Mouse (Mus musculus): Measurements from ENCODE around the gene Srcap. TPM values are rescaled to one million over a fixed set of nuclear protein-coding genes. Genes with fewer than 3 reads are reported as not detected.

Gene Srcap
- total RNA-seq, 2 experiments from 2014 or later: 46.1 to 47.6 TPM

DNA sequence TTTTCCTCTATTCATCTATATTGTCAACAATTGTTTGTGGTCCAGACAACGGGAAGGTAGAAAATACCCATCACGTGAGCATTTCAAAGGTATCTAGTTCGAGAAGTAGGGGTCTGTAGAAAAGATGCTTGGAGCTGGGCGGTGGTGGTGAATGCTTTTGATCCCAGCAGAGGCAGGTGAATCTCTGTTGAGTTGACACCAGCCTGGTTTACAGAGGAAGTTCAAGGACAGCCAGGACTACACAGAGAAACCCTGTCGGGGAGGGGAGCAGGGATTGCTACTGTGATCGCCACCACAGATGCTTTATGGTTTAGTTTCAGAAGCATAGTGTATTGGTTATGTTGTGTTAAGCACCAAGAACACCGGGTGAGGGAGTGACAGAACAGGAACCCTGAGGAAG, 62.3 kb downstream of the Srcap start:
- no peak for DNase-seq

- DNase-seq: no peak
Measured at GRCm38 (mm10) chr7:127583260-127583659, 71.5 kb downstream of the Srcap start.

DNA sequence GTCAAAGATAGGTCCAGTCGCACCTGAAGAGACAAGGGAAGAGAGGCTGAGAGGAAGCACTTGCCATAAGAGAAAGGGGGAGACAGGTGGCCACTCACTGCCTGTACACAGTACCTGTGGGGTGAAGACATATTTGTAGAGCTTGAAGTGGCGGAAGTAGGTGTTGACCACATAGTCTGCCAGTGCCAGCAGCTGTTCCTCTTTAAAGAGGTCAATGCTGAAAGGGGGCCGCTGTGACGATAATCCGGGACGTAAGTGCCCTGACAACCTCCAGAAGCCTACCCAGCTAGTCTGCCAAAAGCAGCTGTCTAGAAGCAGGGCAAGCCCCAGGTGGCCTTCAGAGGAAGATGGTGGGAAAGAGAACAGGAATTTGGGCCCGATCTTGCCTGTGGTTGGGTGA, 73.2 kb downstream of the Srcap start:
- no peak for DNase-seq

DNA sequence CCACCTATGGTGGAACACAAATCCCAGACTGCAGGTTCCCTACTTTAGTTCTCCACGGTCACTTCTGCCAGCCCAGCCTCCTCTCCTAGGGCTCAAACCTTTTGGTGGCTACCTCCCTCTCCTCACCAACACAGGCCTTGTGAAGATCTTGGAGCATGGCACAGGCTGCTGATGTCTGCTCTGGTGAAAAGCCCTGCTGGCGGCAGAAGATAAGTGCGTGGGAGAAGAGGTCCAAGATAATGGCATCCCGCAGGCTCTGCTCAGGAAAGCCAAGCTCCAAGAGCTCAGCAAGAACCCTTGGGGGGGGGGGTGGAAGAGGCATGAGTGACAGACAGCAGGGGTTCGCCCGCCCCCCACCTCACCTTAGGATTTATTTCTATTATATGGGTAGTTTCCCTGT, 74.4 kb downstream of the Srcap start:
- DNase-seq: no peak

GRCm38 (mm10) chr7:127587196-127587595, 75.4 kb downstream of the Srcap start:
- DNase-seq: no peak

GRCm38 (mm10) chr7:127588011-127588871, 76.5 kb downstream of the Srcap start, which contains the start of the genes Ccdc189 and Rnf40:
Gene Ccdc189, minus strand, starts transcription at chr7:127588595.
Gene Rnf40, plus strand, starts transcription at chr7:127588767.
- DNase-seq: peak; percentile 95

DNA sequence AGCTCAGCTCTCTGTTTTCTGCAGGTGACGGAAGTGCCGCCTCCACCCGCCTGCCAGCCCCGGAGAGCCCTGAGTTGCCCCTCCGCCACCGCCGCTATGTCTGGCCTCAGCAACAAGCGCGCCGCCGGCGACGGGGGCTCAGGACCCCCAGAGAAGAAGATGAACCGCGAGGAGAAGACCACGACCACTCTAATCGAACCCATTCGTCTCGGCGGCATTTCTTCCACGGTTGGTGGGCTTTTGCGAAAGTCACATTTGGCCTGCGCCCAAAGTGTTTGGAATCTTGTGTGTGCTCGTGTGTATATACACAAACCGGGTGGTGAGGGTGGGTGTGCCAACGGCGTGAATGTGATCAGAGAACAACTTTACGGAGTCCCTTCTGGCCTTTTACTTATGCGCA, 77.1 kb downstream of the Srcap start:
- no peak for DNase-seq

DNA sequence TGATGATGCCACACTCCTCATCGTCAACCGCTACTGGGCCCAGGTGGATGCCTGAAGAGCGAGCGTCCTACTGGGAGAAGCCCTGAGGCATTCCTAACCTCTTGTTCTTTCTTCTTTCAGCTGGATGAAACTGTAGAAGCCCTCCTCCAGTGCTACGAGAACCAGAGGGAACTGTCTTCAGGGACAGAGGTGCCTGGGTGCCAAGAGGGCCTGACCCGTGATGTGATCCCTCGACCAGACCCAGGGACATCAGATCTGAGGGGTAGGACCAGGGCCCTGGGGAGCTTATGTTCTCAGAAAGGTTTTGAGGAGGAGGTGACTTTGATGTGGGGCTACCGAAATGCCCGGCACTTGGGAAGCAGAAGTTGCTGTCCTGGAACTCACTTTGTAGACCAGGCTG, 77.9 kb downstream of the Srcap start:
- no peak for DNase-seq

DNA sequence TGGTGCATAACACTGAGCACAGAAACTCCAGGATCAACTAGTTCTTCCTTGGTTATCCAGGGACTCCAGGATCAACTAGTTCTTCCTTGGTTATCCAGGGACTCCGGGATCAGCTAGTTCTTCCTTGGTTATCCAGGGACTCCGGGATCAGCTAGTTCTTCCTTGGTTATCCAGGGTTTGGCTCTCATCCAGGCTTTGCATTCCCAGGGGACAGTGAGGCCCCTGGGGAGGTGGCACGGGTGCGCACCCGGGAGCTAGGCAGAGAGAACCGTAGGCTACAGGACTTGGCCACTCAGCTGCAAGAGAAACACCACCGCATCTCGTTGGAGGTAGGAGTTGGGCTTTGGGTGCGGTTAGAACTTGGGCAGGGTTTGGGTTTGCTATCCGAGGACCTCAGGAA, 79.3 kb downstream of the Srcap start:
- DNase-seq: no peak

DNA sequence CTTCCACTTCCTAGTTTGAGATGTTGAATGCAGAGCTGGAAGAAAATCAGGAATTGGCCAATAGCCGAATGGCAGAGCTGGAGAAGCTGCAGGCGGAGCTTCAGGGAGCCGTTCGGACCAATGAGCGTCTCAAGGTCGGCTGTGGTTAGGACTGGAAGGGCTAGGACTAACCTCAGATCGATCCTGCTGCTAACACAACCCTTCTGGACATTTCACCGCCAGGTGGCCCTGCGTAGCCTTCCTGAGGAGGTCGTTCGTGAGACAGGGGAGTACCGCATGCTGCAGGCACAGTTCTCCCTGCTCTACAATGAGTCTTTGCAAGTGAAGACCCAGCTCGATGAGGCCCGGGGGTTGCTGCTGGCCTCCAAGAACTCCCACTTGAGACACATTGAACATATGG, 80.8 kb downstream of the Srcap start:
- DNase-seq: no peak

GRCm38 (mm10) chr7:127596747-127597146, 85.0 kb downstream of the Srcap start:
- no peak for DNase-seq

DNA sequence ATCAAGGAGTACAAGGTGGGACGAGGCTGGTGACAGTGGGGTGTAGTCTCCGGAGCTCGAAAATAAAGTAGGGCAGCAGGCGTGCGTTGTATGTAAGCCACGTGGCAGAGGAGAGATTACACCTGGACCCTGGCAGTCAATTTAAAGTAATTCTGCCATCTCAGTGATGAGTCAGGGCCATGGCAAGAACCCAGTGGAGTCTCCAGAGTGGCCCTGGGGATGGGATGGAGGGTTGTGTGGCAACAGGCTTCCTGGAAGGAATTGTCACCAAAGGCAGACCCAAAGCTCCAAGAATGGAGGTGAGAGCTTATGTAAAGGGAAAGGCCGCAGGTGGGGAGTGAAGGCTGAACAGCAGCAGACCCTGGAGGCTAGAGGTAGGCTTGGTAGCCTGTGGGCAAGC, 88.8 kb downstream of the Srcap start:
- no peak for DNase-seq

GRCm38 (mm10) chr7:127601735-127602134, 90.0 kb downstream of the Srcap start:
- no peak for DNase-seq

DNA sequence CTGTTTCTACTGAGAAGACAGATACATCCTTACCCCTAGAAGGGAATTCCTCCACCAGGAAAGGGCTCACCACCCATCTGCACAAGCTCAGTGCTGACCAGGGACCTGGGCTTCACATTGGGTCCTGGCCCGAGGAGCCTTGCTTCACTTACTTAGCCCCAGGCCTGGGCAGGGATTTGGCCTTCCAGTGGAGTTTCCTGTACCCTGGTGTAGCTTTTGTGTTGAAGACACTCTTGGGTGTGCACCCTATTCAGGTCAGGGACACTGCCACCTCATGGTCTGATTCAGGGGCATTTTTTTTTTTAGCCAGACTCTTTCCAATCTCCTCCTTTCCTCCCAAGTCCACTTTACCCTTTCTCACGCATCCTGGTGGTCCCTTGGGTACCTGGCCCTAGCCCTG, 91.1 kb downstream of the Srcap start:
- no peak for DNase-seq

GRCm38 (mm10) chr7:127604256-127604655, 92.5 kb downstream of the Srcap start:
- no peak for DNase-seq

DNA sequence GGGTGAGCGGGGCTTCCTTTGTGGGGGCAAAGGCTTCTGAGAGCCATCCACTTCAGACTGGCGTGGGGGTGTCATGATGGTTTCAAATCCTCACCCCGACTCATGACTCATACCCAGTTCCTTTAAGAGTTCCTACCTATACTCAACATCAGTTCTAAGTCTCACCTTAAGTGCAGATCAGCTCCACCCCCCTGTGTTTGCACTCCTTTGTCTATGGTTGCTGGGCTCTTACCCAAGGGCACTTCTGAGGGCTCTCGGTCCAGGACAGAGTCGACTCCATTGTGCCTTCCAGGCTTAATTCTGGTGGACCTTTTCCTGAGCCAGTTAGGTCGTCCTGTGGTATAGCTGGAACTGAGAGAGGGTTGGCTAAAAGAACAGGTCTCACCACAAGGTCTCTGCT, 95.4 kb downstream of the Srcap start:
- no peak for DNase-seq

Small RNA genes lying within 50 kb of the gene (microRNA-seq; reads per million reads assigned to microRNA genes)
- 0 reads per million in 2 experiments for gene Gm47278 (ENCODE audit: borderline replicate concordance in 2 of 2)
- gene Mir7060 (ENCODE audit: borderline replicate concordance in 2 of 2): 0 reads per million in 2 experiments

Other genes with a start within 250 kb of the Srcap start
- gene Sephs2, start 237.9 kb upstream of the Srcap start, total RNA-seq (2021): 10 to 100 TPM; 28.6 to 30.7 TPM
- gene Itgal, start 215.7 kb upstream of the Srcap start, total RNA-seq (2021): under 1 TPM; 0.26 to 0.40 TPM
- 10 to 100 TPM; 27.0 to 28.4 TPM for gene Zfp768, start 166.4 kb upstream of the Srcap start, total RNA-seq (2021)
- gene Zfp747, start 135.9 kb upstream of the Srcap start, total RNA-seq (2021): 1 to 10 TPM; 2.9 to 3.0 TPM
- gene 9130019O22Rik, start 124.8 kb upstream of the Srcap start, total RNA-seq (2021): 1 to 10 TPM; 1.5 TPM
- gene E430018J23Rik, start 118.4 kb upstream of the Srcap start, total RNA-seq (2021): 1 to 10 TPM; 1.7 to 1.8 TPM
- gene Zfp764, start 105.2 kb upstream of the Srcap start, total RNA-seq (2021): 1 to 10 TPM; 1.7 TPM
- 1 to 10 TPM; 2.0 to 2.7 TPM for gene Zfp688, start 89.9 kb upstream of the Srcap start, total RNA-seq (2021)
- gene Zfp689, start 62.8 kb upstream of the Srcap start, total RNA-seq (2021): 1 to 10 TPM in 1 of 2 experiments, under 1 TPM in 1; 0.67 to 1.0 TPM
- 10 to 100 TPM; 17.3 to 17.7 TPM for gene Prr14, start 52.4 kb upstream of the Srcap start, total RNA-seq (2021)
- 10 to 100 TPM; 15.8 to 16.8 TPM for gene Fbrs, start 32.8 kb upstream of the Srcap start, total RNA-seq (2021)
- 1 to 10 TPM; 4.7 to 5.2 TPM for gene Gm42715, start 7.6 kb downstream of the Srcap start, total RNA-seq (2021)
- gene Tmem265, start 49.4 kb downstream of the Srcap start, total RNA-seq (2021): not detected
- 1 to 10 TPM; 8.2 to 9.4 TPM for gene Phkg2, start 61.4 kb downstream of the Srcap start, total RNA-seq (2021)
- gene Ccdc189, start 76.6 kb downstream of the Srcap start, total RNA-seq (2021): 1 to 10 TPM; 2.1 to 4.5 TPM
- 10 to 100 TPM; 29.4 to 30.0 TPM for gene Rnf40, start 76.8 kb downstream of the Srcap start, total RNA-seq (2021)
- gene Zfp629, start 103.8 kb downstream of the Srcap start, total RNA-seq (2021): 1 to 10 TPM; 8.4 to 9.4 TPM
- gene Bcl7c, start 196.9 kb downstream of the Srcap start, total RNA-seq (2021): 10 to 100 TPM; 41.2 to 41.7 TPM
- 10 to 100 TPM; 13.8 to 15.1 TPM for gene Ctf1, start 200.8 kb downstream of the Srcap start, total RNA-seq (2021)
- not detected for gene Ctf2, start 220.2 kb downstream of the Srcap start, total RNA-seq (2021)
- 1 to 10 TPM; 1.9 to 2.4 TPM for gene Fbxl19, start 232.6 kb downstream of the Srcap start, total RNA-seq (2021)